Mouse (Mus musculus) midbrain, embryonic 13.5 days (tissue): ENCODE results near the gene Olfr620. TPM values are rescaled to one million over a fixed set of nuclear protein-coding genes. Genes with fewer than 3 reads are reported as not detected.

Source experiments
- ATAC-seq: fragments of 200-750 bp; cut with Nextera tagmentation; 2 replicates; pipeline ENCODE4 v1.8.0; 2017; ENCODE audit warnings: mild to moderate bottlenecking, moderate TSS enrichment, moderate library complexity
- H3K27ac ChIP-seq: fragments of 300-500 bp; sonication (generic); 2 replicates; pipeline ENCODE4 v1.5.1; 2015; ENCODE audit warnings: inconsistent platforms, mild to moderate bottlenecking, moderate library complexity
- H3K27me3 ChIP-seq: fragments of 300-500 bp; sonication (generic); 2 replicates; pipeline ENCODE4 v1.6.1; 2015; ENCODE audit warnings: mild to moderate bottlenecking, inconsistent platforms
- H3K36me3 ChIP-seq: fragments of 300-500 bp; sonication (generic); 2 replicates; pipeline ENCODE4 v1.6.1; 2015; ENCODE audit warnings: mild to moderate bottlenecking, inconsistent platforms
- H3K4me1 ChIP-seq: fragments of 300-500 bp; sonication (generic); replicated peaks from 2 replicates; pipeline ENCODE4 v1.6.1; 2015; ENCODE audit warnings: inconsistent platforms
- H3K4me2 ChIP-seq: fragments of 300-500 bp; sonication (generic); replicated peaks from 2 replicates; pipeline ENCODE4 v1.6.1; 2015; ENCODE audit warnings: moderate library complexity, mild to moderate bottlenecking, inconsistent platforms
- H3K4me3 ChIP-seq: fragments of 300-500 bp; sonication (generic); replicated peaks from 2 replicates; pipeline ENCODE4 v1.5.1; 2015; ENCODE audit warnings: mild to moderate bottlenecking, inconsistent platforms
- H3K9ac ChIP-seq: fragments of 300-500 bp; sonication (generic); replicated peaks from 2 replicates; pipeline ENCODE4 v1.6.1; 2015; ENCODE audit warnings: mild to moderate bottlenecking, inconsistent platforms
- H3K9me3 ChIP-seq: fragments of 300-500 bp; sonication (generic); 2 replicates; pipeline ENCODE4 v1.6.1; 2016; ENCODE audit warnings: mild to moderate bottlenecking, inconsistent platforms
- WGBS: fragments of 180-500 bp; shearing (Covaris S2); methylation state at CpG from one replicate; pipeline ENCODE4 v1.1.7; 2015; 5-methylcytosine and 5-hydroxymethylcytosine counted together
- microRNA-seq: library from miRNA; unstranded; fragments of <30 nt; microRNA quantifications from one replicate; pipeline ENCODE4, GENCODE M21; 2016
- polyA plus RNA-seq: library from polyadenylated mRNA; unstranded; fragments of >200 nt; fragmentation: Nextera tagmentation; extraction: Ambion mirVana; gene quantifications from 2 replicates; pipeline ENCODE4 v1.2.1, GENCODE M21; 2015

The Olfr620 gene
- polyA plus RNA-seq: not detected in 2 replicates

DNA sequence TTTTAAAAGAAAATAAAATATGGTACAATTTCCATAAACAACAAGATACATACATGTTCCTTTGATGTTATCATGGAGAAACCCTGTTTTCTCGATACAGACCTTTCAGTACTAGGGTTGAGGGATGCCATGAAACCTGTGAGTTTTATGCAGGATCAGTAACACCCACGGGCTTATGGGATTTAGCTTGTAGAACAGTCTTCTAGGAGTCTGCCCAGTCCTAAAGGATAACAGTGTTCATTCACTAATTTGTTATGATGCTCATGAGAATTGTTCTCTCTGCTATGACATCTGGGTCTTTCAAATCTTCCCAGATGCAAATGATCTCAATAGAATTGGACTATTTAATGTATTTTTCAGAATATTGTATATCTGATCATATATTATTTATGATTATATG, at the start of gene Olfr620:
TSS of gene Olfr620 (minus strand) at position 101 of the 400 bp plus-strand sequence.
- Histone ChIP-seq H3K36me3 (no peaks in the 10 kb centered on the region), H3K4me2 (no peak within 1 kb of the TSS), H3K9me3 (no peaks in the 10 kb centered on the region), H3K27me3 (no peaks in the 10 kb centered on the region), H3K27ac (no peak within 1 kb of the TSS), H3K4me1 (no peaks in the 10 kb centered on the region), H3K9ac (no peak within 1 kb of the TSS), H3K4me3 (no peak within 1 kb of the TSS)
- ATAC-seq: no peak
- WGBS: 78% methylated on average over 2 of the region's 2 CpGs

DNA sequence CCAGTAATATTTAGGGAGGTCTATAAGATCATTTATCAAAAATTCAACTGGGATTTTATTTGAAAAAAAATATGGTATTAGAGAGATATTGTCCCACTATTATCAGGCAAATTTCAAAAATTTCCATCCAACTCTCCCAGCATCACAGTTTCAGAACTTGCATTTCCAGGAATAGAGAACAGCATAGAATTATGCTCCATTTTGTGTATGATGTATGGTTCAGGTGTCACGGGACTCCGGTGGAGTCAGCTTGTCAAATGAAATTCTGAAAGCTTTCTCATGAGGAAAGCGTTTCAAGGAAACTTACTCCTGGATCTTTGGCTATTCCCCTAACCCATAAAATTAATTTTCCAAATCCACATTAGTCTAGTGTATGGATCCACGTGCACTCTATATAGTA, 31.7 kb upstream of the Olfr620 start:
- Histone ChIP-seq H3K9ac (no peak overlapping the region), H3K27ac (no peak overlapping the region), H3K4me3 (no peak overlapping the region), H3K4me2 (no peak overlapping the region), H3K36me3 (no peaks in the 10 kb centered on the region), H3K9me3 (no peaks in the 10 kb centered on the region), H3K4me1 (no peaks in the 10 kb centered on the region), H3K27me3 (no peaks in the 10 kb centered on the region)
- ATAC-seq: no peak
- 88% methylated on average over 4 of the region's 4 CpGs for WGBS

DNA sequence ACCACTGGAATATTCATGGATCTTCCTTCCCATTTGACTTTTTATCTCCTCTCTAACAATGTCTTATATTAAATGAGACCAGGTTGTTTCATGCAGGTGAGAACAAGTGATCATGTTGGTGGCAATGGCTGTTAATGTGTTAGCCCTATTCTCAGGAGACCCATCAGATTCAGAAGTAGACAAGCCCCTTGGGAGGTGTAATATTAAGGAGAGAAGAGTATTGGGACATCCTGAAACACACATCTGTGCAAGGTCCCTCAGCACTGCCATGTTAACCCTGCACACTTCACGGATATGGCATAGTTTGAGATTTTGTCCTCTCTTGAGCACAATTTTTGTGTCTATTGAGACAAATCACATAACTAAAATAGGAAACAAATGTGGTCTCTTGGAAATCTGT, 30.3 kb upstream of the Olfr620 start, which contains the start of gene Olfr622:
TSS of gene Olfr622 (minus strand) at position 101 of the 400 bp plus-strand sequence.
- no peak within 1 kb of the TSS for H3K27ac ChIP-seq
- no peak within 1 kb of the TSS for H3K4me3 ChIP-seq
- no peak within 1 kb of the TSS for H3K4me2 ChIP-seq
- ATAC-seq: no peak
- H3K27me3 ChIP-seq: no peaks in the 10 kb centered on the region
- no peaks in the 10 kb centered on the region for H3K36me3 ChIP-seq
- no peaks in the 10 kb centered on the region for H3K9me3 ChIP-seq
- no peaks in the 10 kb centered on the region for H3K4me1 ChIP-seq
- 70% methylated on average over 1 of the region's 1 CpGs for WGBS
- H3K9ac ChIP-seq: no peak within 1 kb of the TSS

DNA sequence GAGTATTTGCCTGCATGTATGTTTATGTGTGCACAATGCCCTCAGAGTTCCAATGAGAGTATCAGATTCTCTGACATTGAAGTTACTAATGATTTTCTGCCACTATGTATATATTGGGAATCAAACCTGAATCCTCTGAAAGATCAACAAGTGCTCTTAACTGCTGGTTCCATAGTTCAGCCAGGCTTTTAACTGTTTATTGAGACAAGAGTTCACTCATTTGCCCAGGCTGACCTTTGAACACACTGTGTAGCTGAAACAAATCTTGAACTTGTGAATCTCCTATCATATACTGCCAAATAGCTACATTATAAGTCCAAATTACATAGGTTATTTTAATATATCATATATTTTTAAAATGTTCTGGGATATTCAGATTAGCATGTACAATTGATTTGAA, 24.5 kb upstream of the Olfr620 start:
- no peak overlapping the region for H3K9ac ChIP-seq
- no peaks in the 10 kb centered on the region for H3K27me3 ChIP-seq
- H3K36me3 ChIP-seq: no peaks in the 10 kb centered on the region
- ATAC-seq: no peak
- H3K4me1 ChIP-seq: no peaks in the 10 kb centered on the region
- no peak overlapping the region for H3K4me3 ChIP-seq
- no peak overlapping the region for H3K4me2 ChIP-seq
- H3K9me3 ChIP-seq: no peaks in the 10 kb centered on the region
- no peak overlapping the region for H3K27ac ChIP-seq

DNA sequence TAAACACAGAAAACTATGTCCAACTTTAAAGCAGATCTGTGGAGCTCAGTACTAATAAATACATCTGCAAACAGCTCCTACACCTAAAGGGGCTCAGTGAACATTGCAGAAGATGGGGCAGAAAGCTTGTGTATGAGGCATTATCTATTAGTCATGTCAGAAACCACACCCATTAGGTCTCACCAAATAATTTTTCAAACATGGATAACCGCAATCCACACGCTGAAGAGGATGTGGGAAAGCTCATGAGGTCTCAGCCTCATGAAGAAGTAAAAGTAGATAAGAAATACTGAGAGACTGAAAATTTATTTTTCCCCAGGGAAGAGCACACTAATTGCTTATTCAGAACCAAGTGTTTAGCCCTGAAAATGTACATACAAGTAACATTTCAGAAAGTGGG, 4.9 kb downstream of the Olfr620 start:
- Histone ChIP-seq H3K27me3 (no peaks in the 10 kb centered on the region), H3K4me3 (no peak overlapping the region), H3K9me3 (no peaks in the 10 kb centered on the region), H3K4me2 (no peak overlapping the region), H3K4me1 (no peaks in the 10 kb centered on the region), H3K27ac (no peak overlapping the region), H3K9ac (no peak overlapping the region), H3K36me3 (no peaks in the 10 kb centered on the region)
- no peak for ATAC-seq
- 86% methylated on average over 2 of the region's 2 CpGs for WGBS

DNA sequence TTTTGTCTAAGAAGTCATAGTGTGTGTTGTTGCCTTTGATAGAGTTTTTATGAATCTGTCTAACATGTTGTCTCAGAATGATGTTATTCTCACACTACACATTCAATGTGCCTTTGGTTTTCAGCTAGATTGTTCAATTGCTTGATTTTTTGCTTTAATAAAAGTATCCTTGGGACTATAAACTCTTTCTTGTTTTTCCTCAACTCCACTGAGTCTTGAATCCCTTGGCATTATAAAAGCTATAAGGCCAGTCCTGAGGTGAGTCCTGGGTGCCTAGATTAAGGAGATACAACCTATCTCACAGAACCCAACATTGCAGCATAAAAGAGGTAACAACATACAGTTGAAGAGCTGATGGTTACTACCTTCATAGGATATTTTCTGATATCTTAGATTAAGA, 12.1 kb downstream of the Olfr620 start, which contains the start of gene Olfr619:
TSS of gene Olfr619 (plus strand) at position 301 of the 400 bp plus-strand sequence.
- H3K9ac ChIP-seq: no peak within 1 kb of the TSS
- ATAC-seq: no peak

DNA sequence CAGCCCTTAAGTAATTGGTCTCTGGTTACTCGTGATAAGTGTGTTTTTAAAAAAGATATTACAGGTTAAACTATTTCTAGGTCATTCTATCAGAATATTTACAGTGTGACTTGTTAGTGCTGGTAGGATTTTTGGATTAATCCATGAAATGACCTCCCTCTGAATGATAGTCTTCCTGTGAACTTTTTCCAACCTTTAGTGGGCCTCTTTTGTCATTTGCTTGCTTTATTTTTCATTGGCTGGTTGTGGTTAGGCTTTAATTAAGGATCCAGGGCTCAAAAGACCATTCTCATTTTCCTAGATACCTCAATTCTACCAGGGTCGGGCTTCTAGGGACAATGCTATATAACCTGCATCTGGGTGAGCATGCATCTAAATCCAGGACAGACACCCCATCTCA, 22.5 kb downstream of the Olfr620 start, which contains the start of gene Olfr618:
TSS of gene Olfr618 (plus strand) at position 301 of the 400 bp plus-strand sequence.
- Histone ChIP-seq H3K27ac (no peak within 1 kb of the TSS), H3K9me3 (no peaks in the 10 kb centered on the region), H3K27me3 (no peaks in the 10 kb centered on the region), H3K4me2 (no peak within 1 kb of the TSS), H3K4me3 (no peak within 1 kb of the TSS), H3K4me1 (no peaks in the 10 kb centered on the region), H3K36me3 (no peaks in the 10 kb centered on the region), H3K9ac (no peak within 1 kb of the TSS)
- ATAC-seq: no peak
- 59% methylated on average over 2 of the region's 2 CpGs for WGBS

More for the DNA sequence above, 12.1 kb downstream of the Olfr620 start, which contains the start of gene Olfr619:
- H3K9me3 ChIP-seq: no peaks in the 10 kb centered on the region
- no peak within 1 kb of the TSS for H3K27ac ChIP-seq
- no peaks in the 10 kb centered on the region for H3K27me3 ChIP-seq
- H3K36me3 ChIP-seq: no peaks in the 10 kb centered on the region
- H3K4me2 ChIP-seq: no peak within 1 kb of the TSS
- no peaks in the 10 kb centered on the region for H3K4me1 ChIP-seq
- H3K4me3 ChIP-seq: no peak within 1 kb of the TSS

DNA sequence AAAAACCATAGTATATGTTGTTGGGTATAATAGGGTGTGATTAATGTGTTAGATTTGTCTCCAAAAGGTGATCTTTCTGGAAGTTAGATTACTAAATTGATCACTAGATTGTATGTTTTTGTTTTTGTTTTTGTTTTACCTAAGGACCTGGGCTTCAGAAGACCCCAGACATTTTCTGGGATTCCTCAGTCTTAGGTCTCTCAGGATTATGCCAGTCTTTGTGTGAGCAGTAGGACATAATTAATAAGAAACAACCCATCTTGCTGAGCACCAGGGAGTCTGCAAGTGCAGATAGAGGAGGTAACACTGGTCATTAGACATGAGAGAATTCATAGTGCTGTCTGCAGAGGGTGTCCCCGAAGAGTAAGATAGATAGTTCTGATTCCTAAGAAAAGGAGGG, 39.6 kb downstream of the Olfr620 start, which contains the start of gene Olfr617:
TSS of gene Olfr617 (plus strand) at position 301 of the 400 bp plus-strand sequence.
- Histone ChIP-seq H3K9ac (no peak within 1 kb of the TSS), H3K27ac (no peak within 1 kb of the TSS), H3K36me3 (no peaks in the 10 kb centered on the region), H3K4me3 (no peak within 1 kb of the TSS), H3K4me1 (no peaks in the 10 kb centered on the region), H3K4me2 (no peak within 1 kb of the TSS), H3K9me3 (no peaks in the 10 kb centered on the region), H3K27me3 (no peaks in the 10 kb centered on the region)
- WGBS: 84% methylated on average over 1 of the region's 1 CpGs
- ATAC-seq: no peak

DNA sequence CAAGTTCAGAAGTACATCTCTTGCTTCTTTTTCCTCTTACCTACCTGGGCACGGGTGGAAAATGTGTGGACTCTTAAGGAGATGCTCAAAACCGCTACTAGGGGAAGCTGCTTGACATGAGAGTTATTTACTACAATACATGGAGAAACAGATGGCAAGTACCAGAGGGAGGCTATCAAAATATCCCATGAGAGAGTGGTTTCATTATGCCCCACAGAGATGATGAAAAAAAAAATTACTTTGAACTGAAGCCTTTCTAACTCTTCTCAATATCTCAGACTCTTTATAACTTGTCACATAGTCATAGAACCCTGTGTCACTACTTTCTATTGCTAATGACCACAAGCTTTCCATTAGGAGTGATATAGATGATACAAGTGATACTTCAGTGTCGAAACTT, 43.3 kb downstream of the Olfr620 start, which contains the start of gene Olfr616:
TSS of gene Olfr616 (minus strand) at position 101 of the 400 bp plus-strand sequence.
- H3K4me1 ChIP-seq: no peaks in the 10 kb centered on the region
- no peak within 1 kb of the TSS for H3K9ac ChIP-seq
- no peaks in the 10 kb centered on the region for H3K36me3 ChIP-seq
- no peak within 1 kb of the TSS for H3K27ac ChIP-seq
- no peak within 1 kb of the TSS for H3K4me3 ChIP-seq
- no peak within 1 kb of the TSS for H3K4me2 ChIP-seq
- 86% methylated on average over 3 of the region's 3 CpGs for WGBS
- no peaks in the 10 kb centered on the region for H3K9me3 ChIP-seq
- ATAC-seq: no peak
- H3K27me3 ChIP-seq: no peaks in the 10 kb centered on the region

DNA sequence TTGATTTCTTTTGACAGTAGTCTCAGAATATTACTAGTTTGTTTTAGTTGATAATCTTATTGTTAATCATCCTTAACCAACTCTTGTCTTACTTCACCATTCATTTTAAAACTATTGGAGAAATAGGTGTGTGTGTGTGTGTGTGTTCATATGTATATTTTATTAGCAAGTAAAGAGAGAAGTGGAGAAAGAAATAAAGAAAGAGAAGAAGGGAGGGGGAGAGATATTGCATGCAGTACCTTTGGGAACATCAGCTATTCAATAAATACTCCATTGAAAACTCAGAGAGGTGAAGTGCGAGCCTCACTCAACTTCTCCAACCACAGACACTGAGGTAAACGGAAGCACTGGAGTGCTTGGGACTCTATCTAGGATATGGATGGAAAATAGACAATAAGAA, 56.6 kb downstream of the Olfr620 start, which contains the start of gene Olfr615:
TSS of gene Olfr615 (plus strand) at position 301 of the 400 bp plus-strand sequence.
- no peak for ATAC-seq
- H3K4me2 ChIP-seq: no peak within 1 kb of the TSS
- no peak within 1 kb of the TSS for H3K27ac ChIP-seq
- no peak within 1 kb of the TSS for H3K9ac ChIP-seq
- no peak within 1 kb of the TSS for H3K4me3 ChIP-seq
- 89% methylated on average over 2 of the region's 2 CpGs for WGBS
- no peaks in the 10 kb centered on the region for H3K4me1 ChIP-seq
- H3K9me3 ChIP-seq: no peaks in the 10 kb centered on the region
- no peaks in the 10 kb centered on the region for H3K36me3 ChIP-seq
- H3K27me3 ChIP-seq: no peaks in the 10 kb centered on the region

Small RNA genes lying within 50 kb of the gene (microRNA-seq; reads per million reads assigned to microRNA genes)
- gene Gm26506: not detected

Other genes starting within 250 kb of the Olfr620 start
- gene Olfr601, start 249.9 kb downstream of the Olfr620 start, polyA plus RNA-seq: not detected in 2 replicates
- not detected in 2 replicates for gene Olfr603, start 226.4 kb downstream of the Olfr620 start, polyA plus RNA-seq
- not detected in 2 replicates for gene Usp17lc, start 197.5 kb downstream of the Olfr620 start, polyA plus RNA-seq
- gene Olfr605, start 167.1 kb downstream of the Olfr620 start, polyA plus RNA-seq: not detected in 2 replicates
- not detected in 2 replicates for gene Olfr606, start 163.5 kb downstream of the Olfr620 start, polyA plus RNA-seq
- gene Olfr607, start 148.4 kb downstream of the Olfr620 start, polyA plus RNA-seq: not detected in 2 replicates
- gene Olfr608, start 142.7 kb downstream of the Olfr620 start, polyA plus RNA-seq: not detected in 2 replicates
- not detected in 2 replicates for gene Olfr609, start 114.5 kb downstream of the Olfr620 start, polyA plus RNA-seq
- not detected in 2 replicates for gene Olfr610, start 100.4 kb downstream of the Olfr620 start, polyA plus RNA-seq
- not detected in 2 replicates for gene Olfr611, start 91.7 kb downstream of the Olfr620 start, polyA plus RNA-seq
- not detected in 2 replicates for gene Olfr612, start 69.8 kb downstream of the Olfr620 start, polyA plus RNA-seq
- not detected in 2 replicates for gene Olfr613, start 64.5 kb downstream of the Olfr620 start, polyA plus RNA-seq
- gene Olfr615, start 56.5 kb downstream of the Olfr620 start, polyA plus RNA-seq: not detected in 2 replicates
- gene Olfr616, start 43.4 kb downstream of the Olfr620 start, polyA plus RNA-seq: not detected in 2 replicates
- not detected in 2 replicates for gene Olfr617, start 39.5 kb downstream of the Olfr620 start, polyA plus RNA-seq
- gene Olfr618, start 22.4 kb downstream of the Olfr620 start, polyA plus RNA-seq: not detected in 2 replicates
- not detected in 2 replicates for gene Olfr619, start 12.0 kb downstream of the Olfr620 start, polyA plus RNA-seq
- gene Olfr622, start 30.2 kb upstream of the Olfr620 start, polyA plus RNA-seq: not detected in 2 replicates
- gene Olfr623, start 51.2 kb upstream of the Olfr620 start, polyA plus RNA-seq: not detected in 2 replicates
- gene Olfr624, start 58.7 kb upstream of the Olfr620 start, polyA plus RNA-seq: 0.04 TPM in 2 replicates
- gene Olfr625-ps1, start 70.2 kb upstream of the Olfr620 start, polyA plus RNA-seq: not detected in 2 replicates
- not detected in 2 replicates for gene Olfr243, start 102.1 kb upstream of the Olfr620 start, polyA plus RNA-seq
- not detected in 2 replicates for gene Olfr628, start 117.8 kb upstream of the Olfr620 start, polyA plus RNA-seq
- not detected in 2 replicates for gene Olfr629, start 132.4 kb upstream of the Olfr620 start, polyA plus RNA-seq
- gene Olfr630, start 144.8 kb upstream of the Olfr620 start, polyA plus RNA-seq: not detected in 2 replicates
- not detected in 2 replicates for gene Olfr69, start 159.1 kb upstream of the Olfr620 start, polyA plus RNA-seq
- not detected in 2 replicates for gene Olfr68, start 167.2 kb upstream of the Olfr620 start, polyA plus RNA-seq
- gene Olfr67, start 179.3 kb upstream of the Olfr620 start, polyA plus RNA-seq: not detected in 2 replicates
- gene Hbb-bt, start 201.5 kb upstream of the Olfr620 start, polyA plus RNA-seq: 1,031 and 1,160 TPM in 2 replicates
- 2,098 and 2,335 TPM in 2 replicates for gene Hbb-bs, start 215.6 kb upstream of the Olfr620 start, polyA plus RNA-seq
- not detected in 2 replicates for gene Hbb-bh2, start 228.0 kb upstream of the Olfr620 start, polyA plus RNA-seq
- 37.1 and 47.9 TPM in 2 replicates for gene Hbb-bh1, start 230.6 kb upstream of the Olfr620 start, polyA plus RNA-seq
- gene Hbb-y, start 240.7 kb upstream of the Olfr620 start, polyA plus RNA-seq: 4,013 and 4,161 TPM in 2 replicates